Mouse (Mus musculus) thymus, adult 18-20 months (tissue): Measurements from ENCODE around the gene Gm10471.
"Not testable (repeated sequence)": the region's sequence is repeated elsewhere in the genome, so short reads cannot be mapped to it uniquely, and the experiment has no call there.

Source experiments
- DNase-seq, 2 experiments: peaks; one replicate each; pipeline ENCODE4 v3.0.0; 2022; ENCODE audit warnings: mixed read lengths in 2 of 2

Gene Gm10471

GRCm38 (mm10) chr5:26089191-26089590, at the start of gene Gm10471:
Gene Gm10471 (minus strand): TSS chr5:26089291.
- not testable (repeated sequence) for DNase-seq

GRCm38 (mm10) chr5:26121321-26121720, 32.2 kb upstream of the Gm10471 start, which contains the start of gene Gm10220:
Gene Gm10220 (minus strand): TSS chr5:26121421.
- not testable (repeated sequence) for DNase-seq

GRCm38 (mm10) chr5:26105262-26105661, 16.2 kb upstream of the Gm10471 start, which contains the start of gene 5031410I06Rik:
Gene 5031410I06Rik (minus strand): TSS chr5:26105362.
- not testable (repeated sequence) for DNase-seq

GRCm38 (mm10) chr5:26079023-26079422, 10.1 kb downstream of the Gm10471 start:
- not testable (repeated sequence) for DNase-seq

- DNase-seq, result no peak
Observed at GRCm38 (mm10) chr5:26070716-26071115, 18.4 kb downstream of the Gm10471 start.

GRCm38 (mm10) chr5:26058481-26058880, 30.6 kb downstream of the Gm10471 start, which contains the start of gene Gm7347:
Gene Gm7347 (minus strand): TSS chr5:26058581.
- not testable (repeated sequence) for DNase-seq

GRCm38 (mm10) chr5:26039458-26039857, 49.6 kb downstream of the Gm10471 start, which contains the start of gene Speer4a:
Gene Speer4a (minus strand): TSS chr5:26039558.
- DNase-seq, result not testable (repeated sequence)
